Comparison of ENCODE assay signal across 19 mouse cellular contexts in the genomic region with DNA sequence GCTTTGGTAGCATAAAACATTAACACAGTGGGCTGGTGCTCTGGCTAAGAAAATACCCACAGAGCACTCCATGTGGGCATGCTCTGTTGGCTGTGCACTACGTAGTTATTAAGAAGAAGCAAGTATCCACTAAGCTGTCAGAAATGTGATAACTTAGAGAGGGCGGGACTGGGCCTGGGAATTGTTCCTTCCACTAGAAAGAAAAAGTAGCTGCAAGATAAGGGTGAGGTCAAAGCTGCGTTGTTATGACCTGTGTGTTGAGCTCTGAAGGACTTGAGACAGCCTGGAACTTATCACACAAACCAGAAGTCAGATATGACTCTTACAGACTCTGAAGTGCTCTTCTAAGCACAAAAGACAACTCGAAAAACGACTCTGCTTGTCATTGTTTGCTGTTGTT. TPM values are rescaled to one million over a fixed set of nuclear protein-coding genes. Genes with fewer than 3 reads are reported as not detected.
DNase-seq lines count a peak whose midpoint lies in the region; ATAC-seq and TF ChIP-seq lines count a peak whose summit lies in the region.
"Had no signal": no experiment of that assay in that cellular context is flagged by ENCODE, and none has a peak within 500 bp of the region (broad histone marks: within the 10 kb centered on the region; RNA-seq: fewer than 3 reads in every experiment).

No protein-coding gene starts in this region.

- H3K79me2 ChIP-seq in liver, adult 2 months (ENCODE audit: control insufficient read depth, insufficient read depth, low read length), result peaks cover 10% of the 10 kb centered on the region; the same call in 1 of the 2 replicates

- H3K4me2 ChIP-seq in heart, embryonic 13.5 days, result peak overlapping the region; percentile 29
- no peak overlapping the region for H3K4me2 ChIP-seq in heart, embryonic 16.5 days (ENCODE audit: low read depth, low read length)
- H3K4me2 ChIP-seq in liver, postnatal 0 days (ENCODE audit: low read depth, low read length), result no peak overlapping the region
- H3K4me2 ChIP-seq: forebrain, embryonic 15.5 days; hindbrain, embryonic 12.5 days had no signal

- H3K4me3 ChIP-seq in heart, embryonic 13.5 days, result no peak overlapping the region
- no peak overlapping the region for H3K4me3 ChIP-seq in heart, embryonic 16.5 days (ENCODE audit: low read length)
- no peak overlapping the region for H3K4me3 ChIP-seq in liver, adult 2 months (ENCODE audit: insufficient read depth, low read depth, low read length)
- no peak overlapping the region for H3K4me3 ChIP-seq in liver, postnatal 0 days (ENCODE audit: low read depth, low read length)
- H3K4me3 ChIP-seq: forebrain, embryonic 15.5 days; hindbrain, embryonic 12.5 days; layer of hippocampus, adult 2 months had no signal

- no peak for TF ChIP-seq CTCF in liver, adult 2 months (IDR thresholded peaks at IDR 0.05; ENCODE audit: low read depth, low read length)
- TF ChIP-seq CTCF in liver, postnatal 0 days (IDR thresholded peaks at IDR 0.05; ENCODE audit: low read depth), result no peak

- no peak for TF ChIP-seq EP300 in liver, postnatal 0 days (IDR thresholded peaks at IDR 0.05; ENCODE audit: low read depth)

- H3K27me3 ChIP-seq in heart, embryonic 13.5 days (replicated peaks), result peaks cover 19% of the 10 kb centered on the region
- H3K27me3 ChIP-seq in heart, embryonic 16.5 days (ENCODE audit: control insufficient read depth, insufficient read depth, low read length), result no peaks in the 10 kb centered on the region
- H3K27me3 ChIP-seq in liver, adult 2 months (ENCODE audit: control insufficient read depth, insufficient read depth, low read length), result no peaks in the 10 kb centered on the region
- no peaks in the 10 kb centered on the region for H3K27me3 ChIP-seq in liver, postnatal 0 days (ENCODE audit: insufficient read depth, low read length)
- H3K27me3 ChIP-seq: forebrain, embryonic 15.5 days; hindbrain, embryonic 12.5 days had no signal

- H3K36me3 ChIP-seq in heart, embryonic 13.5 days, result no peaks in the 10 kb centered on the region
- H3K36me3 ChIP-seq in heart, embryonic 16.5 days (ENCODE audit: control insufficient read depth, insufficient read depth), result no peaks in the 10 kb centered on the region
- peaks cover 16% of the 10 kb centered on the region for H3K36me3 ChIP-seq in liver, adult 2 months (ENCODE audit: control insufficient read depth, insufficient read depth, low read length)
- peaks cover 7% of the 10 kb centered on the region; the same call in 1 of the 2 replicates for H3K36me3 ChIP-seq in liver, postnatal 0 days (replicated peaks; ENCODE audit: insufficient read depth, low read length)
- H3K36me3 ChIP-seq: forebrain, embryonic 15.5 days; hindbrain, embryonic 12.5 days had no signal

- H3K4me1 ChIP-seq in heart, embryonic 13.5 days, result peaks cover 86% of the 10 kb centered on the region
- peaks cover 61% of the 10 kb centered on the region for H3K4me1 ChIP-seq in heart, embryonic 16.5 days (ENCODE audit: control insufficient read depth, insufficient read depth, low read length)
- peaks cover 59% of the 10 kb centered on the region for H3K4me1 ChIP-seq in liver, adult 2 months (ENCODE audit: control insufficient read depth, insufficient read depth, low read length)
- H3K4me1 ChIP-seq in liver, postnatal 0 days (ENCODE audit: insufficient read depth), result peaks cover 63% of the 10 kb centered on the region

- no peak overlapping the region for H3K9ac ChIP-seq in heart, embryonic 13.5 days
- no peak overlapping the region for H3K9ac ChIP-seq in heart, embryonic 16.5 days (ENCODE audit: low read length)
- H3K9ac ChIP-seq in liver, adult 2 months (ENCODE audit: low read depth, low read length), result no peak overlapping the region
- no peak overlapping the region for H3K9ac ChIP-seq in liver, postnatal 0 days (replicated peaks)
- H3K9ac ChIP-seq: forebrain, embryonic 15.5 days; hindbrain, embryonic 12.5 days had no signal

- TF ChIP-seq POLR2A in liver, adult 2 months (IDR thresholded peaks at IDR 0.05; ENCODE audit: extremely low read depth, insufficient read depth, low read length), result no peak

- no peak for DNase-seq in heart, postnatal 4 days
- DNase-seq in liver, adult 2 months (ENCODE audit: extremely low read depth, low read depth, low spot score), result peak; percentile 44
- no peak for DNase-seq in liver, postnatal 0 days
- no peak for DNase-seq in urinary bladder, adult 18-20 months (ENCODE audit: low spot score in 2 of 2)
- DNase-seq in urinary bladder, postnatal 10 days (ENCODE audit: low spot score), result no peak
- DNase-seq: adrenal gland, postnatal 10 days; cerebellum, adult 11-12 months; cerebellum, postnatal 14 days; gastrocnemius, postnatal 36 days; kidney, adult 8-10 months; kidney, postnatal 14 days; left cerebral cortex, postnatal 4 days; lung, adult 2 months had no signal

- H3K27ac ChIP-seq in heart, embryonic 13.5 days (replicated peaks), result peak overlapping the region; percentile 86
- peak overlapping the region; percentile 64 for H3K27ac ChIP-seq in heart, embryonic 16.5 days (ENCODE audit: low read length)
- H3K27ac ChIP-seq in liver, adult 2 months (replicated peaks; ENCODE audit: insufficient read depth, low read depth, low read length), result peak overlapping the region; percentile 68
- peak overlapping the region; percentile 86 for H3K27ac ChIP-seq in liver, postnatal 0 days (ENCODE audit: low read depth)
- H3K27ac ChIP-seq: forebrain, embryonic 15.5 days; hindbrain, embryonic 12.5 days; layer of hippocampus, adult 2 months had no signal

- H3K9me3 ChIP-seq in heart, embryonic 13.5 days, result no peaks in the 10 kb centered on the region
- no peaks in the 10 kb centered on the region for H3K9me3 ChIP-seq in heart, embryonic 16.5 days (replicated peaks; ENCODE audit: control insufficient read depth, low read length)
- H3K9me3 ChIP-seq in liver, postnatal 0 days (ENCODE audit: low read length), result no peaks in the 10 kb centered on the region
- H3K9me3 ChIP-seq: forebrain, embryonic 15.5 days; hindbrain, embryonic 12.5 days had no signal

- ATAC-seq in heart, embryonic 13.5 days (ENCODE audit: extremely low read depth, insufficient number of reproducible peaks, low FRiP score, low TSS enrichment), result peak; percentile 39; the same call in 1 of the 2 replicates
- ATAC-seq in heart, embryonic 16.5 days (replicated peaks; ENCODE audit: extremely low read depth, insufficient read depth, low FRiP score), result no peak
- no peak; the same call in 1 of the 2 replicates for ATAC-seq in liver, postnatal 0 days
- ATAC-seq: forebrain, embryonic 15.5 days; inflammation-experienced regulatory T-cells, adult 6 months had no signal

- 7% methylated on average over 5 of the region's 5 CpGs for WGBS in heart, embryonic 13.5 days
- 18% methylated on average over 5 of the region's 5 CpGs for WGBS in heart, embryonic 16.5 days
- WGBS in liver, adult 2 months, result 53% methylated on average over 5 of the region's 5 CpGs
- WGBS in liver, postnatal 0 days (ENCODE audit: insufficient replicate concordance), result 41% methylated on average over 5 of the region's 5 CpGs

RNA-seq across cellular contexts. Expression of gene Rtp4, which starts 19.5 kb away (rescaled TPM):
- polyA plus RNA-seq in heart, embryonic 13.5 days (2015; fragmentation: Nextera tagmentation; extraction: Ambion mirVana), result 9.3 and 9.5 TPM in 2 replicates
- total RNA-seq in heart, postnatal 4 days (2021), result 1 to 10 TPM; 1.8 to 2.1 TPM
- 7.1 and 11.4 TPM in 2 replicates for polyA plus RNA-seq in heart, embryonic 16.5 days (2015; fragmentation: Nextera tagmentation; extraction: Ambion mirVana)
- 11.3 and 16.9 TPM in 2 replicates for total RNA-seq in liver, adult 2 months (2014; rRNA removed)
- 14.2 and 25.2 TPM in 2 replicates for polyA plus RNA-seq in liver, adult 2 months (2012; rRNA removed)
- 24.0 and 28.3 TPM in 2 replicates for polyA plus RNA-seq in liver, postnatal 0 days (2015; fragmentation: Nextera tagmentation; extraction: Ambion mirVana)

RNA-seq across cellular contexts. Expression of gene Masp1, which starts 20.1 kb away (rescaled TPM):
- 10.4 and 13.3 TPM in 2 replicates for polyA plus RNA-seq in heart, embryonic 13.5 days (2015; fragmentation: Nextera tagmentation; extraction: Ambion mirVana)
- total RNA-seq in heart, postnatal 4 days (2021), result 10 to 100 TPM; 22.6 to 26.2 TPM
- 13.6 and 13.8 TPM in 2 replicates for polyA plus RNA-seq in heart, embryonic 16.5 days (2015; fragmentation: Nextera tagmentation; extraction: Ambion mirVana)
- 71.1 and 83.3 TPM in 2 replicates for total RNA-seq in liver, adult 2 months (2014; rRNA removed)
- polyA plus RNA-seq in liver, adult 2 months (2012; rRNA removed), result 53.7 and 61.3 TPM in 2 replicates
- 31.7 and 38.3 TPM in 2 replicates for polyA plus RNA-seq in liver, postnatal 0 days (2015; fragmentation: Nextera tagmentation; extraction: Ambion mirVana)
- polyA plus RNA-seq: inflammation-experienced regulatory T-cells, adult 6 months had no signal
